Mouse (Mus musculus) brain, embryonic 14.5 days (tissue): ENCODE measurements around the gene Gpank1.

Source experiments
- CTCF ChIP-seq: fragments of 200-500 bp; IDR thresholded peaks from 2 replicates; pipeline ENCODE4 v1.5.1; 2012; ENCODE audit warnings: inconsistent platforms, mild to moderate bottlenecking, moderate library complexity, borderline replicate concordance; ENCODE audit not compliant: insufficient read depth, insufficient read length; ENCODE audit errors: extremely low read depth
- POLR2A ChIP-seq: fragments of 200-500 bp; IDR thresholded peaks from 2 replicates; pipeline ENCODE4 v1.6.1; 2012; ENCODE audit warnings: mild to moderate bottlenecking, inconsistent platforms, borderline replicate concordance; ENCODE audit not compliant: poor library complexity, insufficient read depth, insufficient read length, severe bottlenecking; ENCODE audit errors: extremely low read depth

GRCm38 (mm10) chr17:35158850-35159593 lies 37.8 kb downstream of the Gpank1 start:
- TF ChIP-seq POLR2A = no peak
- TF ChIP-seq CTCF = no peak
